Mouse (Mus musculus): ENCODE data around the gene Hsd17b13.

Hsd17b13 gene

DNA sequence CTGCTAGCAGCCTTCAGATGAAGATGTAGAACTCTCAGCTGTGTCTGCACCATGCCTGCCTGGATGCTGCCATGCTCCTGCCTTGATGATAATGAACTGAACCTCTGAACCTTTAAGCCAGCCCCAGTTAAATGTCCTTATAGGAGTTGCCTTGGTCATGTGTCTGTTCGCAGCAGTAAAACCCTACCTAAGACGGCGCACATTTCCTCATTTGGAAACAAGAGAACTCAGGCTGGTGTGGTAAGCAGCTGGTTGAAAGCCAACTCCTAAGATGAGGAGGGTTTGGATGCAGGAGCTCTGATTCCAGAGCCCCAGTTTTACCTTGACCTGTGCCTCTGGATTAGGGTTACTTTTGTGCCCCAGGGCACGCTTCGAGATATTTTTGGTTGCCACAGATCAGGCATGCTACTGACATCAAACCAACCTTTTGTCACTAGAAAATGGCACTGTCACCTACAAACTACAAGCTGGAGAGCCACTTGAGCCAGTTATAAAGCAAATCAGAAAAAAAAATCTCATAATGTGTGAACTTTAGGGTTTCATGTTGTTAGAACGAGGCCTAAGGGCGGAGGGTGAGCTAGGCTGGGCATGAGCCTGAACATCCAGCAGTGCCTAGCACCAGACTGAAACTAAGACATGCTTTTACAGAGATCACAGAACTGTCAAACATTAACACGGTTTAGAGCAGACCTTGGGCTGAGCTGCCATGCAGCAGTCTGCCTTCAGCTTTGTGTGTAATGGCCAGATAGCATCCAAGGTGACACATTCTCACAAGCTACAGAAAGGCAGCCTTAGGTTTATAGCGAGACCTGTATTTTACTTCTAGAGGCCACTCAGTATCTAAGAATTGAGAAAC is 3.7 kb upstream of the Hsd17b13 start:
- WGBS: 90% methylated on average over 9 of the region's 9 CpGs

DNA sequence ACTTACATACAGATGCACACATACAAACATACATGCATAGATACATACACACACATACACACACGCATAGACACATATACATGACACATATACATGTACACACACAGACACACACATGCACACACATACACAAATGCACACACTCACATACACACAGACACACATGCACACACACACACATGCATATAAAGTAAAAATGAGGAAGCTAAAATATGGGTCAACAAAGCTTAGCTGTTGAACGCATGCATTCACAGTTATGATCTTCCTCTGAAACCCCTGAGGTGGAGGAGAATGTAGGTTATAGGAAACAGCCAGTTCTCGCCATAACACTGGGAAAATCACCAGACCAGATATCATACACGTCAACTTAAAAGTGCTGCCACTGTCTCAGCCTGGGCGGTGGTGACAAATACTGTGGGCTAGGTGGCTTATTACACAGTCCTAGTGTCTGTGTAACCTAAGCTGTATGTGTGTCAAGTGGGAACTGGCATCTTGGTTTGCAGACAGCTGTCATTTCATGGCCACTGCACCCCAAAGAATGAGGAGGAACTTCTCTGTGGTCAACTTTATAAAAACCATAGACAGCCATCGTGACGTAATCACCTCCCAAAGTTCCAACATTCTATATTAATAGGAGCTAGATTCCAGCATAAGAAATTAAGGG is 829 bp upstream of the Hsd17b13 start:
- WGBS: 92% methylated on average over 7 of the region's 7 CpGs

DNA sequence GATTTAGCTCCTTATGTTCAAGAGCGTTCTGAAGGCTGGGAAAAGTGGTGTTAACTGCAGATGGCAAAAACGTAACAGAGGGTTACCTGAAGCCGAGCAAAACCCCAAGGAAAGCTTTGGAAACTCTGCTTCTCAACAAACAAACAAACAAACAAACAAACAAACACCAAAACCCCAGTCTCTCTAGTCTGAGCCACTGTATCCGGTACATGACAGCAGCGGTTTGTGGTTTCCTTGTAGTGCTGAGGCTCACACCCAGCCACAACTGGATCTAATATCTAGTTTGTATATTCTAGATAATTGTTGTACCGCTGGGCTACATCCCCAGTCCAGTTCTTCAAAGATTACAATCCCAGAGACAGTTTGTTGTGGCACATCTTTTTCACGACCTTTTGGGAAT is 1.5 kb downstream of the Hsd17b13 start:
- 72% methylated on average over 7 of the region's 7 CpGs for WGBS

DNA sequence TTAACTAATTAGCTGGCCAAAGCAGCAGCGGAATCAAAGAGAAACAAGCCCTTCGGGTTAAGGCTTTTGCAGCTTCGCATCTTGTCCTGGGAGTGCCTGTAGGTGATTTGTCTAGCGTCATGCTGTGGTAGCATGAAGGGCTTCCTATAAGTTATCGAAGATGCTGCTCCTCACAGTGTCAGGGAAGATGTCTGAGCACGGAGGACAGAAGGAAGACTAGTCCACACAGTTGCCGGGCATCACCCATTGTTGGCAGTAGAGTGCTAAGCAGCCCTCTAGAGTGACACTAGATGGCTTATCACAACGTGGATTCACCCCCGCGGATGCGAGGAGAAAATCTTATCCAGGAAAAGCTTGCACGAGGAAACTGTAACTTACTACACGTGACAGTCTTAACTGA is 4.4 kb downstream of the Hsd17b13 start:
- WGBS: 43% methylated on average over 13 of the region's 13 CpGs

DNA sequence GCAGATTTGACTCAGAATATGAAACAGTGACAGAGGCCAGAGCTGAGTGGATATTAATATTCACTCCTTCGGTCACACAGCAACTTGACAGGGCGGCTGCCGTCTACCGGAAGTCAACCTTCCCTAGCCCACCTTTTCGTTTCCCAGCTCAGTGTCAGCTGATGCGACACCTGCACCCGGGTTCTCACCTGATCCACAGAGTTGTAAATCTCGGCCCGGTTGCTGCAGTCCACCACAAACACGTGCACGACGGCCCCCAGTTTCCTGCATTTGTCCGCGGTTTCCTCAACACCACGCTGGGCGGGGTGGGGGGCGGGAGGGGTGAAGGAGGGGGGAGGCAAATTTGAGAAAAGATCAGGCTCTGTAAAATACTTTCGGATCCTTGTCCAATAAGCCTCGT is 4.8 kb downstream of the Hsd17b13 start:
- 54% methylated on average over 19 of the region's 19 CpGs for WGBS

DNA sequence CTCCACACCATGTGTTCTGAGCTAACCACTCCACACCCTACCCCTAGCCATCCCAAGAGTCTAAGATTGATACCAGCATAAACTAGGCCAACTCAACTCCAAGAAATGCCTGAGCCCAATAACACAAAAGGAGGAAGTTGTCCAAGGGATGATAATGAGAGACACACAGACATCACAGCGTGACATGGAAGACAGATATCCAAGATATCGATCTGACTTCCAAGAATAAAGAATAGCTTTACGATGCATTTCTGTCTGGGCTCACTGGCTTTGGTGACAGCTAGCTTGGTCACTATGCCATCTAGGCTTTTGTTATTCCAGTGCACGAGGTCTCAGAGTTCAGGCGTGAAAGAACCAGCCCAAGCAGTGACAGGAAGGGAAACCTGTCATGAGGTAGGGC is 6.2 kb downstream of the Hsd17b13 start:
- 81% methylated on average over 5 of the region's 5 CpGs for WGBS

DNA sequence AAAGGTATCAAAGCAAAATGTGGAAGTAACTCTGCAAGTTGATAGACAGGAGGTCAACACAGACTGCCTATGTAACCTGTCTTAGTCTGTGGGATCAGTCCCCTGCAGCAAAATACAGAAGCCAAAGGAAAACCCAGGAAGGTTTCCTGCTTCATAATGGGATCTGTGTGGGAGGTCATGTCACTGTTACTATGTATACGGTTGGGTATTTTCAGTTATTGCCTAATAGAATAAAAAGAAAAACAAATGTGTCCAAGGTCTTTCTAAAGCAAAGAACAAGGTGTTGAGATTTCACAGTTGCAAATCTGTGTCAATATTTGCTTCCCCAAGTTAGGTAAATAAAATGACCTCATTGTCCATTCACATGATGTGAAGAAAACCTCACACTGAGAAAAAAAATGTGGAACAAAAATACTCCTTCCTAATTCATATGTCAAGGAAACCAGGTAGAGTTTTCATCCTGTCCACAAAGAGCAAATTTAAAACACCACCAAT is 14.2 kb downstream of the Hsd17b13 start:
- WGBS: 70% methylated on average over 1 of the region's 1 CpGs

DNA sequence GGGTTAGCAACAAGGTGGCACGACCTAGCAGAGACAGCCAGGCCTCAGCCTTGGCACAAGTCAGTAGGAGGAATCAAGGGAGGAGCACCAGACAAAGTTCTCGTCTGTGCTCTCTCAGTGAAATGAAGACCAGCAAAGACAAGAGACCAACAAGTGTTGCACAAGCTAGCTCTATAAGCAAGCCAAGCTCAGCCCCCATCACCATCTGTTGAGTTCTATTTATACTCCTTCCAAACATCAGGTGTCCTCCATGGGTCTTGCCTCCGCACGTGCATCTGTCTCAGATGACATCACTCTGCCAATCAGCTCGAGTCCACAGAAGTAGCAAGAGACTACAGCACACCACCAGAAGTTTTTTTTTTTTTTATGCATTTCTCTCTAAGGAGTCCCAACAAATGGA is 22.6 kb downstream of the Hsd17b13 start:
- 55% methylated on average over 5 of the region's 5 CpGs for WGBS

DNA sequence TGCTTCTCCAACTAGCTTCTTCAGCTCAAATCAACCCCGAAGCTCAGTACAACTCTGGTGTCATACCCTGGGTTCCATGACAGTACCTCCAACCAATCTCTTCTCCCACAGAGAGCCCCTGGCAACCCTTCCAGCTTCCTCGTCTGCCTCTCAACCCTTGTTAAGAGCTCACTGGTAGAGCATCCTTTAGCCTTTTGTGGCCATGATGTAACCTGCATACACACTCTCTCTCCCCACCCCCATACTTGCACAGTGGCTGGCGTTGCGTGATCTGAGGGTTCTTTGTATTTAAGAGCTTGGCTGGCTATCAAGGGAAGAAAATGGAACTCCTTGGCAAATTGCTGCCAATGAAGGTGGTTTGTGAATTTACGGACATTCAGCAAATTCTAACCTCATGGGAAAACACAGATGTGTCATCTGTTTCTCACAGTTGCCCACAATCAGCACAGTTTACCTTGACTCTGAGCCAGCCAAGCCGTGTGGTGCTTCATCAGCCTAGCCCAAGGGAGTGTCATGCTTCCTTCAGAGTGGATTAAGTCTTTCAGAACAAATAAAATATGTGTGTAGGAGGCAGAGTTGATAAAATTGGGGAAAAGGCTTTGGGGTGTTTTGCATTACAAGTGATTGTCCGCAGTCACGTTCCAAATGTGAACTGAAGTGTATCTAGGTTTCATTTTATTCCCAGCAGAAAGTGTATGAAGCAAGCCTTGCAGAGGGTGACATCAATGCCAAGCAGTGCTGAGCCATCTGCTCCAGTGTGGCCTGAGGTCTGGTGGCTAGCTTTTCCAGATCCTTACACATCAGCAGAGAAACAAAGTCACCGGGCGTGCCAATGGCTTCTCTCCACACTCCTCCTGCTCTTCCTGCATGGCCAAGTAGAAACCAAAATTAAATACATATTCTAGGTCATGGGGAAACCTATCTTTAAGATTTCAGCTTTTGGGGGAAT is 23.8 kb downstream of the Hsd17b13 start:
- WGBS: 55% methylated on average over 10 of the region's 10 CpGs

DNA sequence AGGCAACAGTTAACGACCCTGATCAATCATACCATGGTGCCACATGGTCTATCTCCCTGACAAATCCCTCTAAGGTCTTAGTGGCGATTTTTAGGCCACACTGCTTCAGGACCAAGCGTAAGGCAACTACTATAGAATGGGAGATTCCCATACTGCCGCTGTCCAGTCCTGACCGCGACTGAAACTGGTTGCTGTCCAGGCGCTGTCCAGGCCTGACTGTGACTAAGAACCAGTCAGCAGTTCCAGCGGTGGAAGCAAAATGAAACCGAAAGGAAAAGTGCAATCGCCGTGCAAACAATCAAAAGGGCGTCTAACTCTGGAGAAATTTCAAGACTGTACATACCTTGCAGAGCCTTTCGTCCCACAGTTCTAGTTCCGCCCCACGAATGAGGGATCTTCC is 27.1 kb downstream of the Hsd17b13 start:
- WGBS: 94% methylated on average over 15 of the region's 15 CpGs

DNA sequence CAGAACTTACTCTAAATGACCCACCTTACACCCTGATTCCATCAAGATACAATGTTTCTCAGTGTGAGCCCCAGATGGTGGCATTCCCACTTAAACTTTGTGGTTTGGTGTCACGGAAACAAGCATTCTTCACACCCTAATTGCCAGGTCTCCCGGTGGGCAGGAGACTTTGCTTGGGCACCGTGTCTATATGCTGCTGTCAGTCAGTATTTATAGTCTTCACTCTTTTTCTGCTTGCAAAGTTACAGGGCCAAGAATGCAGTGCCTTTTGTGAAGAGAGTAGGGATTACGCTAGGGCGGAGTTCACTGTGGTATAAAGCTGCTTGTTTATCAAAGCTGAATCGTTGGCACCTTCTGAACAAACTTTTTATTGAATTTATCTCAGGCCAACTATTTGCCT is 34.0 kb downstream of the Hsd17b13 start:
- 68% methylated on average over 6 of the region's 6 CpGs for WGBS

DNA sequence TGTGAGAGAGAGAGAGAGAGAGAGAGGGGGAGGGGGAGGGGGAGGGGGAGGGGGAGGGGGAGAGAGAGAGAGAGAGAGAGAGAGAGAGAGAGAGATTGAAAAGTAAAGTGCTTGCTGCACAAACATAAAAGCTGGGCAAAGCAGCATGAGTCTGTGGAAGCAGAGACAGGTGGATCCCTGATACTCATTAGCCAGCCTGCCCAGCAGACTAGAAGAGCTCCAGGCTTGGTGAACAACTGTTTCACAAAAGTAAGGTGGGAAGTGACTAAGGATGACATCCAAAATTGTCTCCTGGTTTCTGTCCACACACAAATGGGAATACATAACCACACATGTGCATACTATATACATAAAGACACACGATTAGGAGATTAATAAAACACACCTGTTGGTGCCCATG is 37.4 kb downstream of the Hsd17b13 start:
- WGBS: 86% methylated on average over 1 of the region's 1 CpGs

DNA sequence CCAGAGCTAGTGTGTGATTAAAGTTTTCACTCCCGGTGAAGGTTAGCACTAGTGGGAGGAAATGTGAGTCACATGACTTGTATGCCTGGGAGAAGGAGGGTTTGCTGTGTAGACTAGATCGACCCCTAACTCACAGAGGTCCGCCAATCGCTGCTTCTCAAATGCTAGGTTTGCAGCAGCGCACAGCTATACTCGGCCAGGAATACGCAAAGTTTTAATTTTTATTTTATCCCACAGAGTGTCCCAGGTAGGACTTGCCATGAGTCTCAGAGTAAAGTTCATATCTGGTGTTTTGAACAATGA is 37.9 kb downstream of the Hsd17b13 start:
- 63% methylated on average over 7 of the region's 7 CpGs for WGBS

DNA sequence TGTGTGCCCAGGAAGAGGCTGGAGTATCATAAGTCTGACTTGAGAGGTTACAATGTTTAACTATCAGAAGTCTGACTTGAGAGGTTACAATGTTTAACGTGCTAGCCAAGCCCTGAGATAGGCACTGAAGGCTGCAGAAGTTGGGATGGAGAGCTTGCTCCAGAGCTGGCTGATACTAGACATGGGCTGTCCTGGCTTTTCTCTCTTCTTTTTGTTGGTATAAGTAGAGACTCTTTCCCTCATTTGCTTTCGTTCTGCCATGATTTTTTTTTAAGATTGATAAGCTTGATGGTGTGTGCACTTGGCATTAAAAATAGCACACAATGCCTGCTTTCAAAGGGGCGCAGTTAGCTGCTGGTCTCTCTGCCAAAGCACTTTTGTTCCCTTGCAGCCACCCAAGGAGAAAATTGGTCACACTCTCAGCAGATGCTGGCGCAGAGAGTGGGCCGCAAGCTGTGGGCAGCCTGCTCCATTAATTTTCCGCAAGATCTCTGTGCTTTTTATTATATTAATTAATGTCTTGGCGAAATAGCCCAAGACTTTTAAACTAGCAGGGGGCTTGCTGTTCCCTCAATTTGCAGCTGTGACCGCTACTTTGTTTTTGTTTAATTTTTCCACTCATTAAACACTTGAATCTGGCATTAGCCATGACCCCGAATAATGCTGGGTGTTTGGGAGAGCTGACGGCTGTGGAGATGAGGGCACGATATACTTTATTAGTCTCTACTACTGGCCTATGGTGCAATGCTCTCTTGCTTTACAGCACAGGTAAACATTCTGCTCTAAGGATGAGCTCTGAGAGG is 38.5 kb downstream of the Hsd17b13 start:
- WGBS: 50% methylated on average over 11 of the region's 11 CpGs

DNA sequence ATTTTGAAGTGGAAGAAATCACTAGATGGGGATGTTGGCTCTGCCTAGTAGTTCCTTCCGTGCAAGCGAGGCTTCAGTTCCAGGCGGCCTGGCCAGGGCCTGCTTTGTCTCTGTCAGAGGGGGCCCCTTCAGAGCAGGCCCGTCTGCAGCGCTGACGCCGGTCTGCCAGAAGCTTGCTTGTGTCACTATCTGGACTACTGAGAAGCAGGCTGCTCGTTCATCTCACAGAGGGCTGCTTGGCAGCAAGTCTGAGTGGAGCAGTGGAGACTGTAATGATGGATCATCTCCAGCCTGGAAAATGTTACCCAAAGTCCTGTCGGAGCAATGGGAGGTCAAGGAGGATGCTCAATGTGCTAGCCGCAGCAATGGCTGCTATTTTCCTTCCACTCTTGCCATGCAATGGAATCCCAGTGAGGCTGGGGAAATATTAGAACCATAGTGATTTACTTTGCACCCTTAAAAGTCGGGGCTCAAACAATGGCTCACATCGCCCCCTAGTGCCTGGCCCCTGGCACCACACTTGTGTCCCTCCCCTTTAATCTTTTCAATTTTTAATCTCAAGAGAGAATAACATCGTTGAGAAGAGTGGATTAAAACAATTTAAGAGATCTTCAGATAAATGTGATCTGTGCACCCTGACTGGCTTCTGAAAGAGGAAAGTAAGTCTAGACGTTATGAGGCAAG is 40.2 kb downstream of the Hsd17b13 start:
- 44% methylated on average over 14 of the region's 14 CpGs for WGBS

DNA sequence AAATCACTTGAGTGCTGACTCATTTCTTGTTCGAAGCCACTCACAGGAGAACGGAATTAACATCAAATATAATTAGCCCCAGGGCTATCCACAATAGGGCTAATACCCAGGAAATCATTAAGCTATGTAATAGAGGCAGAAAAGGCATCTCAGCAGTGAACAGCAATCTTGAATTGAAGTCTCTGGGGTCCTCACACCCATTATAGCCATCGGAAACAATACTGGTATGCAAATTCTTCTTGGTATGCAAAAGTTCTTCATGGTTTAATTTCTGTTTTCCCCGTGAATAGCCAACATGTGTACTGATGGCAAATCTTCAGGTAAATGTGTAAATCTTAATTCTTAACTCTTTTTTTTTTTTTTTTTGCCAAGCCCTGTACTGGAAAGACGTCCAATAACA is 46.7 kb downstream of the Hsd17b13 start:
- WGBS: 82% methylated on average over 5 of the region's 5 CpGs

DNA sequence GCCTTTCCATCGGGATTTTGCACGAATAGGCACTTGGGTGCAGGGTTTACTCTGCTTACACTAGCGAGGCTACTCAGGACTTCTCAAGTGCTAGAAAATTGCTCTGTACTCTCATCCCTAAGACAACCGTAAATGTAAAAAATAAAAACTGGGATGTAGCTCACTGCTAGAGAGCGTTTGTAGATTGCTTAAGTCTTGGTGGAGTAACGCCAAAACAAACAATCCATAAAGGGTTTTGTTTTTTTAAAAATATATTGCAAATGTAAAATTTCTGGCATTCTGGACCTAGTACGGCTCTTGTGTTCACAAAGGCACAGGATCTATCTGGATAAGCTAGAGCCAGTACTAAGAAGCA is 49.0 kb downstream of the Hsd17b13 start:
- 77% methylated on average over 7 of the region's 7 CpGs for WGBS

DNA sequence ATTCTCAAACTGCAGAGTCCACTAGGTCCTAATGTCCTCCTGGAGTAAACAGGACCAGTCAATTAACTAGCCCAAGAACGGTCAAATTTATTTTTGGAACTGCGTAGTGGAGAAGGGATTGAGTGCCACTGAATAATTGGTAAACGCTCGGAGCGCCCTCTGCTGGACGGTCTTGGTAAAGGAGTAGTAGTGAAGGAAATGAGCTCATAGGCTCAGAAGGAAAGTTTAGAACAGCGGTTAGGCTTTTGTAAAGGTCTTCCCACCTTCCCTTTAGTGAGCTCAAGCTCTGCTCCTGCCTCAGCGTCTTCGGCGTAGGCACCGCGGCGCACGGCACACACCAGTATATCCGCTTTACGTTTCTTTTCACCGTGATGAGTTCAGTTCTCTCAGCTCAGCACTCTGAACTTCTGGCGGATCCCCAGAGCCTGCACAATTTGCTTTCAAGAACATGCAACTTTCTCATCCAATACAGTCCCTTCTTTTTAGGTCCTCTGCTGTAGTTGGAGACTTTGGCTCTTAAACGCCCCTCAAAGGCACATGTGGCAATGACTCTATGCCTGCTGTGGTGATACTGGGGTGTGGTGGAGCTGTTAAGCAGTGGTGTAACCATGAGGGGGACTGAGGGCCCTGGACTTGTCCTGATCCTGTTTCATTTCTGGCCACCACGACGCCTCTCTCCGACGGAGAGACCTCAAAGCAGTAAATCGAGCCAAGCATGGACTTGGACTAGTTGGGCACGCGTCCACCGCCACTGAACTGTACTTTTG is 49.6 kb downstream of the Hsd17b13 start:
- 21% methylated on average over 27 of the region's 27 CpGs for WGBS

DNA sequence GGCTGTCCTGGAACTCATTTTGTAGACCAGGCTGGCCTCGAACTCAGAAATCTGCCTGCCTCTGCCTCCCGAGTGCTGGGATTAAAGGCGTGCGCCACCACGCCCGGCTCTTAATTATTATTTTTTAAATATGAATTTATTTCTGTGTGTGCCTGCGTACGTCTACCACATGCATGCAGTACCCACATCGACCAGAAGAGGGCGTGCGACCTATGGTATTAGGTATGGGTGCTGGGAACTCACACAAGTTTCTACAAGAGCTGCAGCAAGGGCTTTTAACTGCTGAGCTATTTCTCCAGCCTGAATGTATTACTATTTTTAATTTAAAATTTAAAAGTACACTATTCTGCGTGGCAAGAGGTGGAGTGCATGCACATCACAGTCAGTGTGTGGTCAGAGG is 50.8 kb downstream of the Hsd17b13 start:
- whole genome bisulfite sequencing: 70% methylated on average over 12 of the region's 12 CpGs

DNA sequence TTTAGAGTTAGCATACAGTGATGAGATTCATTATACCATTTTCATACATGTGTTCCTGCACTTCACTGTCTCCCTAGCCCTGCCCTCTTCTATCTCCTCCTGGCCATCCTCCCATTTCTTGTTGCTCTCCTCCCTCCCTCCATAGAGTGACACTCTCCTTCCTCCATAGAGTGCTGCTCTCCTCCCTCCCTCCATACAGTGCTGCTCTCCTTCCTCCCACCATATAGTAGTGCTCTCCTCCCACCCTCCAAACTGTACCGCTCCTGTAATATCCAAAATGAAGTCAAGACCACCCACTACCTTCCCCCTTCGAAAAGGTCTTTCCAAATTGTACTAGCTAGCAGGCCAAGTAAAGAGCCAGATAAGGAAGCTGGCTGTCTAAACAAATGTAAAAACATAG is 53.5 kb downstream of the Hsd17b13 start:
- WGBS: 82% methylated on average over 2 of the region's 2 CpGs
